8 mouse cellular contexts compared by ENCODE assay signal in genomic region chr1:58972851-58973365, GRCm38 (mm10). TPM values are rescaled to one million over a fixed set of nuclear protein-coding genes. Genes with fewer than 3 reads are reported as not detected.
DNase-seq lines count a peak whose midpoint lies in the region; ATAC-seq and TF ChIP-seq lines count a peak whose summit lies in the region.

No protein-coding gene starts in this region.

- peak overlapping the region; percentile 52; the same call in 1 of the 2 replicates for H3K27ac ChIP-seq in kidney, embryonic 14.5 days (ENCODE audit: low read depth, low read length)
- H3K27ac ChIP-seq in bone marrow macrophage, adult 2 months (ENCODE audit: insufficient read depth, low read depth, low read length) = peak overlapping the region; percentile 39
- H3K27ac ChIP-seq in hindbrain, embryonic 10.5 days = peak overlapping the region; percentile 94
- peak overlapping the region; percentile 87 for H3K27ac ChIP-seq in midbrain, embryonic 13.5 days

- ATAC-seq in kidney, embryonic 14.5 days (ENCODE audit: low FRiP score, low TSS enrichment) = peak; percentile 28
- ATAC-seq in midbrain, embryonic 13.5 days = peak; percentile 61

- 0 out of 2 replicates have a peak, but pooled peaks cover 3% of the 10 kb centered on the region for H3K36me3 ChIP-seq in kidney, embryonic 14.5 days (ENCODE audit: control insufficient read depth, insufficient read depth, low read length)
- no peaks in the 10 kb centered on the region for H3K36me3 ChIP-seq in hindbrain, embryonic 10.5 days
- peaks cover 5% of the 10 kb centered on the region; the same call in 1 of the 2 replicates for H3K36me3 ChIP-seq in midbrain, embryonic 13.5 days

- under 1% methylated on average over 28 of the region's 28 CpGs for WGBS in kidney, embryonic 14.5 days
- under 1% methylated on average over 28 of the region's 28 CpGs for WGBS in hindbrain, embryonic 10.5 days
- WGBS in midbrain, embryonic 13.5 days = 0% methylated on average over 28 of the region's 28 CpGs

- TF ChIP-seq CTCF in bone marrow macrophage, adult 2 months (IDR thresholded peaks at IDR 0.05; ENCODE audit: low read depth, low read length) = no peak

- no peak for TF ChIP-seq POLR2A in bone marrow macrophage, adult 2 months (IDR thresholded peaks at IDR 0.05; ENCODE audit: borderline replicate concordance, low read depth, low read length)

- DNase-seq in kidney, adult 9 months = no peak
- no peak for DNase-seq in hindbrain, embryonic 10.5 days (ENCODE audit: low spot score)
- DNase-seq in right cerebral cortex, postnatal 25 days = no peak
- DNase-seq in adrenal gland, postnatal 4 days (ENCODE audit: low spot score in 2 of 2) = no peak
- no peak for DNase-seq in spleen, adult 18-20 months

- peak overlapping the region; percentile 90 for H3K4me3 ChIP-seq in kidney, embryonic 14.5 days (ENCODE audit: low read length)
- H3K4me3 ChIP-seq in bone marrow macrophage, adult 2 months (ENCODE audit: insufficient read depth, low read length) = peak overlapping the region; percentile 93
- peak overlapping the region; percentile 86 for H3K4me3 ChIP-seq in hindbrain, embryonic 10.5 days
- H3K4me3 ChIP-seq in midbrain, embryonic 13.5 days (replicated peaks) = peak overlapping the region; percentile 92

- H3K9me3 ChIP-seq in kidney, embryonic 14.5 days (ENCODE audit: control insufficient read depth, low read length) = no peaks in the 10 kb centered on the region
- H3K9me3 ChIP-seq in hindbrain, embryonic 10.5 days = no peaks in the 10 kb centered on the region
- no peaks in the 10 kb centered on the region for H3K9me3 ChIP-seq in midbrain, embryonic 13.5 days

- H3K27me3 ChIP-seq in kidney, embryonic 14.5 days (ENCODE audit: control insufficient read depth, insufficient read depth, low read length) = no peaks in the 10 kb centered on the region
- no peaks in the 10 kb centered on the region for H3K27me3 ChIP-seq in hindbrain, embryonic 10.5 days (ENCODE audit: insufficient read depth, poor library complexity, severe bottlenecking)
- H3K27me3 ChIP-seq in midbrain, embryonic 13.5 days = no peaks in the 10 kb centered on the region

- peak overlapping the region; percentile 64 for H3K4me2 ChIP-seq in kidney, embryonic 14.5 days (replicated peaks; ENCODE audit: low read depth, low read length)
- peak overlapping the region; percentile 71 for H3K4me2 ChIP-seq in midbrain, embryonic 13.5 days (replicated peaks)

- peak overlapping the region; percentile 87 for H3K9ac ChIP-seq in kidney, embryonic 14.5 days (ENCODE audit: low read depth, low read length)
- H3K9ac ChIP-seq in midbrain, embryonic 13.5 days (replicated peaks) = peak overlapping the region; percentile 93

- peaks cover 6% of the 10 kb centered on the region for H3K4me1 ChIP-seq in kidney, embryonic 14.5 days (ENCODE audit: control insufficient read depth, insufficient read depth, low read length)
- H3K4me1 ChIP-seq in bone marrow macrophage, adult 2 months (ENCODE audit: control insufficient read depth, insufficient read depth, low read length) = peaks cover 21% of the 10 kb centered on the region
- peaks cover 54% of the 10 kb centered on the region for H3K4me1 ChIP-seq in hindbrain, embryonic 10.5 days (replicated peaks)
- peaks cover 61% of the 10 kb centered on the region for H3K4me1 ChIP-seq in midbrain, embryonic 13.5 days (replicated peaks)

RNA-seq across cellular contexts. Expression of gene Trak2, which starts 0.3 kb away (rescaled TPM):
- polyA plus RNA-seq in kidney, embryonic 14.5 days (2014; fragmentation: Nextera tagmentation; extraction: Ambion mirVana) = 8.2 and 15.7 TPM in 2 replicates
- 21.0 and 24.6 TPM in 2 replicates for polyA plus RNA-seq in bone marrow macrophage, adult 2 months (2012; ENCODE audit: insufficient read depth, insufficient read length, missing spikeins)
- 11.0 and 12.0 TPM in 2 replicates for polyA plus RNA-seq in hindbrain, embryonic 10.5 days (2016; fragmentation: Nextera tagmentation; extraction: Ambion mirVana)
- 16.2 and 17.9 TPM in 2 replicates for polyA plus RNA-seq in midbrain, embryonic 13.5 days (2015; fragmentation: Nextera tagmentation; extraction: Ambion mirVana)
- 10 to 100 TPM; 52.2 to 60.1 TPM for total RNA-seq in adrenal gland, postnatal 4 days (2021)

RNA-seq across cellular contexts. Expression of gene Stradb, which starts 0.4 kb away (rescaled TPM):
- polyA plus RNA-seq in kidney, embryonic 14.5 days (2014; fragmentation: Nextera tagmentation; extraction: Ambion mirVana) = 24.1 and 24.9 TPM in 2 replicates
- 16.3 and 22.5 TPM in 2 replicates for polyA plus RNA-seq in bone marrow macrophage, adult 2 months (2012; ENCODE audit: insufficient read depth, insufficient read length, missing spikeins)
- 29.9 and 34.1 TPM in 2 replicates for polyA plus RNA-seq in hindbrain, embryonic 10.5 days (2016; fragmentation: Nextera tagmentation; extraction: Ambion mirVana)
- polyA plus RNA-seq in midbrain, embryonic 13.5 days (2015; fragmentation: Nextera tagmentation; extraction: Ambion mirVana) = 74.9 and 77.0 TPM in 2 replicates
- 10 to 100 TPM; 24.6 to 25.5 TPM for total RNA-seq in adrenal gland, postnatal 4 days (2021)

Comparison
In these comparisons a context has a peak if more than half of its experiments do, and no peak if none do; other contexts are left out.
1. H3K27ac ChIP-seq: peak in every context shown above with its lines; median percentile 94 in hindbrain, embryonic 10.5 days; 87 in midbrain, embryonic 13.5 days; 52 in kidney, embryonic 14.5 days; 39 in bone marrow macrophage, adult 2 months.